Mouse (Mus musculus): ENCODE data around the gene Eif2ak1. TPM values are rescaled to one million over a fixed set of nuclear protein-coding genes. Genes with fewer than 3 reads are reported as not detected.
A peak's percentile ranks its signal among the peaks of the same experiment; 100 is the strongest.
"Not testable (repeated sequence)": the region's sequence is repeated elsewhere in the genome, so short reads cannot be mapped to it uniquely, and the experiment has no call there.

Gene Eif2ak1
- total RNA-seq (2015; ENCODE audit: low replicate concordance) (247 and 263 TPM in 2 replicates), total RNA-seq (2017; ENCODE audit: low replicate concordance) (329 and 365 TPM in 2 replicates)

GRCm38 (mm10) chr5:143817116-143817930 lies at the start of gene Eif2ak1:
Gene Eif2ak1 (plus strand): TSS chr5:143817788.
- ATAC-seq (replicated peaks; ENCODE audit: low FRiP score, poor library complexity, severe bottlenecking), result peak; percentile 86

GRCm38 (mm10) chr5:143781951-143782350 lies 35.6 kb upstream of the Eif2ak1 start:
- ATAC-seq (replicated peaks; ENCODE audit: low FRiP score, poor library complexity, severe bottlenecking), result no peak

GRCm38 (mm10) chr5:143785391-143785790 lies 32.2 kb upstream of the Eif2ak1 start:
- ATAC-seq (replicated peaks; ENCODE audit: low FRiP score, poor library complexity, severe bottlenecking), result no peak

GRCm38 (mm10) chr5:143801216-143801615 lies 16.4 kb upstream of the Eif2ak1 start:
- ATAC-seq (replicated peaks; ENCODE audit: low FRiP score, poor library complexity, severe bottlenecking), result not testable (repeated sequence)

- no peak for ATAC-seq (replicated peaks; ENCODE audit: low FRiP score, poor library complexity, severe bottlenecking)
These were observed 13.4 kb upstream of the Eif2ak1 start for GRCm38 (mm10) chr5:143804056-143804765.

GRCm38 (mm10) chr5:143807268-143807667 lies 10.3 kb upstream of the Eif2ak1 start:
- no peak for ATAC-seq (replicated peaks; ENCODE audit: low FRiP score, poor library complexity, severe bottlenecking)

GRCm38 (mm10) chr5:143809421-143810090 lies 8.0 kb upstream of the Eif2ak1 start:
- no peak for ATAC-seq (replicated peaks; ENCODE audit: low FRiP score, poor library complexity, severe bottlenecking)

GRCm38 (mm10) chr5:143811653-143812052 lies 5.9 kb upstream of the Eif2ak1 start:
- ATAC-seq (replicated peaks; ENCODE audit: low FRiP score, poor library complexity, severe bottlenecking), result no peak

GRCm38 (mm10) chr5:143814626-143815025 lies 3.0 kb upstream of the Eif2ak1 start:
- no peak for ATAC-seq (replicated peaks; ENCODE audit: low FRiP score, poor library complexity, severe bottlenecking)

- ATAC-seq (replicated peaks; ENCODE audit: low FRiP score, poor library complexity, severe bottlenecking), result no peak
These were observed 333 bp downstream of the Eif2ak1 start for GRCm38 (mm10) chr5:143817931-143818311.

- peak; percentile 21 for ATAC-seq (replicated peaks; ENCODE audit: low FRiP score, poor library complexity, severe bottlenecking)
These were observed 873 bp downstream of the Eif2ak1 start for GRCm38 (mm10) chr5:143818461-143818860.

GRCm38 (mm10) chr5:143818949-143819348 lies 1.4 kb downstream of the Eif2ak1 start:
- ATAC-seq (replicated peaks; ENCODE audit: low FRiP score, poor library complexity, severe bottlenecking), result peak; percentile 79

GRCm38 (mm10) chr5:143819906-143820660 lies 2.5 kb downstream of the Eif2ak1 start:
- ATAC-seq (replicated peaks; ENCODE audit: low FRiP score, poor library complexity, severe bottlenecking), result no peak

GRCm38 (mm10) chr5:143820820-143821219 lies 3.2 kb downstream of the Eif2ak1 start:
- ATAC-seq (replicated peaks; ENCODE audit: low FRiP score, poor library complexity, severe bottlenecking), result no peak

GRCm38 (mm10) chr5:143871547-143872169 lies 54.1 kb downstream of the Eif2ak1 start:
- no peak for ATAC-seq (replicated peaks; ENCODE audit: low FRiP score, poor library complexity, severe bottlenecking)

- ATAC-seq (replicated peaks; ENCODE audit: low FRiP score, poor library complexity, severe bottlenecking), result peak; percentile 18; the same call in 1 of the 2 replicates
These were observed 57.0 kb downstream of the Eif2ak1 start for GRCm38 (mm10) chr5:143874571-143874970.

- no peak for ATAC-seq (replicated peaks; ENCODE audit: low FRiP score, poor library complexity, severe bottlenecking)
These were observed 67.7 kb downstream of the Eif2ak1 start for GRCm38 (mm10) chr5:143885274-143885673.

- ATAC-seq (replicated peaks; ENCODE audit: low FRiP score, poor library complexity, severe bottlenecking), result no peak
These were observed 73.2 kb downstream of the Eif2ak1 start for GRCm38 (mm10) chr5:143890741-143891140.

- ATAC-seq (replicated peaks; ENCODE audit: low FRiP score, poor library complexity, severe bottlenecking), result no peak
These were observed 74.8 kb downstream of the Eif2ak1 start for GRCm38 (mm10) chr5:143892255-143892886.
